Mouse (Mus musculus) forebrain, embryonic 11.5 days (tissue): ENCODE data around the gene Chrnb1. TPM values are rescaled to one million over a fixed set of nuclear protein-coding genes. Genes with fewer than 3 reads are reported as not detected.

ENCODE experiments used
- ATAC-seq: fragments of 200-750 bp; cut with Nextera tagmentation; replicated peaks from 2 replicates; pipeline ENCODE4 v1.8.0; 2017; ENCODE audit warnings: moderate TSS enrichment; ENCODE audit not compliant: low FRiP score
- DNase-seq: peaks from one replicate; pipeline ENCODE4 v3.0.0-alpha.2; 2017; ENCODE audit warnings: low spot score
- H3K27ac ChIP-seq: fragments of 300-500 bp; sonication (generic); 2 replicates; pipeline ENCODE4 v1.5.1; 2014; ENCODE audit warnings: low read depth, low read length
- H3K27me3 ChIP-seq: fragments of 300-500 bp; sonication (generic); 2 replicates; pipeline ENCODE4 v1.6.1; 2014; ENCODE audit warnings: mild to moderate bottlenecking, low read length, mixed read lengths; ENCODE audit not compliant: control insufficient read depth, insufficient read depth
- H3K36me3 ChIP-seq: fragments of 300-500 bp; sonication (generic); 2 replicates; pipeline ENCODE4 v1.6.1; 2014; ENCODE audit warnings: mild to moderate bottlenecking, low read length, moderate library complexity, mixed read lengths; ENCODE audit not compliant: control insufficient read depth, insufficient read depth
- H3K4me1 ChIP-seq: fragments of 300-500 bp; sonication (generic); replicated peaks from 2 replicates; pipeline ENCODE4 v1.6.1; 2014; ENCODE audit warnings: low read length, mixed read lengths; ENCODE audit not compliant: control insufficient read depth, insufficient read depth
- H3K4me2 ChIP-seq: fragments of 300-500 bp; sonication (generic); 2 replicates; pipeline ENCODE4 v1.6.1; 2014; ENCODE audit warnings: low read depth, mild to moderate bottlenecking, low read length, moderate library complexity, mixed read lengths; ENCODE audit not compliant: severe bottlenecking
- H3K4me3 ChIP-seq: fragments of 300-500 bp; sonication (generic); 2 replicates; pipeline ENCODE4 v1.5.1; 2014; ENCODE audit warnings: low read depth, low read length
- H3K9ac ChIP-seq: fragments of 300-500 bp; sonication (generic); 2 replicates; pipeline ENCODE4 v1.6.1; 2014; ENCODE audit warnings: low read length
- H3K9me3 ChIP-seq: fragments of 300-500 bp; sonication (generic); 2 replicates; pipeline ENCODE4 v1.6.1; 2016; ENCODE audit warnings: low read length, mixed read lengths; ENCODE audit not compliant: control insufficient read depth
- WGBS: fragments of 180-500 bp; shearing (Covaris S2); extraction: QIAGEN DNeasy Blood & Tissue Kit; methylation state at CpG from one replicate; pipeline ENCODE4 v1.1.7; 2014; 5-methylcytosine and 5-hydroxymethylcytosine counted together
- polyA plus RNA-seq: library from polyadenylated mRNA; unstranded; fragments of >200 nt; fragmentation: Nextera tagmentation; extraction: Ambion mirVana; gene quantifications from 2 replicates; pipeline ENCODE4 v1.2.1, GENCODE M21; 2014

Gene Chrnb1
- polyA plus RNA-seq, 1 experiment from 2014 or later: 0.73 TPM

DNA sequence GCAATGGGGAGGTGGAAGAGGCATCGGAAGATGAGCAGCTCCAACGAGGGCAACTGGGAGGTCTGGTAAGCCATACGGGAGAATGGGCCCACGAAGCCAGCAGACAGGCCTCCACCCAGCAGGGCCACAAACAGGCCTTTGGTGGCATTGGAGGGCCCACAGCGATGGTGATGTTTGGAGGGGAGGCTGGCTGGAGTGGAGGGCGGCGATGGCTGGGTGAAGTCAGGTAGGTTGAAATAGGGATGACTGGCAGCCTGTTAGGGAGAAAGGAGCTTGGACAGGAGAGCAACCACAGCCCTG lies 34.9 kb downstream of the Chrnb1 start:
- Histone ChIP-seq H3K4me2 (no peak overlapping the region), H3K36me3 (no peaks in the 10 kb centered on the region), H3K9me3 (no peaks in the 10 kb centered on the region), H3K9ac (no peak overlapping the region; the same call in 1 of the 2 replicates), H3K27me3 (no peaks in the 10 kb centered on the region), H3K27ac (no peak overlapping the region), H3K4me3 (no peak overlapping the region), H3K4me1 (peaks cover 17% of the 10 kb centered on the region)
- no peak for ATAC-seq
- 96% methylated on average over 7 of the region's 7 CpGs for WGBS
- DNase-seq: no peak

DNA sequence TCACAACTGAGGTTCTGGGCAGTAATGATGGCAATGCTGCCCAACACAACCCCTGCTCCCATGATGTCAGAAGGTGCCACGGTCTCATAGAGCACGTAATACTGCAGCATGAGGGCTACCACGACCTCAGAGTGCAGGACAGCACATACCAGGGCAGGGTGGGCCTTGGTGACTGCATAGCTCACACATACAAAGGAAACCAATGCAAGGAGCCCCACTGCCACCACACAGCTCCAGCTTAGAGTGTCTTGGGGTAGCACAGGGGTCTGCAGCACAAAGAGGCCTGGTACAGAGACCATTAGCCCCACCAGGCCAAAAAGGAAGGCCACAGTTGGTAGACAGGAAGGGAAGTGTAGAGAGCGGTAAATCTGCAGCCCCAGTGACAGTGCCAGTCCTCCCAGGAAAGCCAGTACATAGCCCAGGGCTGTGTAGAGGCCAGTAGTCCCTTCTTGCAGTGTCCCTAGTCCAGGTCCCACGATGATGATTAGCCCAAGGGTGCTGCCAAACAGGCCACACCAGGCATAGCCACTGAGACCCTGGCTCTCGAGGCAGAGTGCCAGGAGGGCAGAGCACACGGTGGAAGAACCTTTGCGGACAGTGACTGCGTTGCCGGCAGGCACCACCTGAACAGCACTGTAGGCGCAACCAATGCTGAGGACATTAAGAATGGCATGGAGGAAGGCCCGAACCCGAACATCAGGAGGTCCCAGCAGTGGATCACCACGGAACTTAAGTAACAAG lies 35.4 kb downstream of the Chrnb1 start:
- H3K4me3 ChIP-seq: peak overlapping the region; percentile 61
- peak overlapping the region; percentile 65 for H3K4me2 ChIP-seq
- no peaks in the 10 kb centered on the region for H3K27me3 ChIP-seq
- H3K9ac ChIP-seq: peak overlapping the region; percentile 83
- 83% methylated on average over 14 of the region's 14 CpGs for WGBS
- DNase-seq (no peak), ATAC-seq (no peak)
- peak overlapping the region; percentile 99 for H3K27ac ChIP-seq
- no peaks in the 10 kb centered on the region for H3K36me3 ChIP-seq
- peaks cover 17% of the 10 kb centered on the region for H3K4me1 ChIP-seq
- H3K9me3 ChIP-seq: no peaks in the 10 kb centered on the region

DNA sequence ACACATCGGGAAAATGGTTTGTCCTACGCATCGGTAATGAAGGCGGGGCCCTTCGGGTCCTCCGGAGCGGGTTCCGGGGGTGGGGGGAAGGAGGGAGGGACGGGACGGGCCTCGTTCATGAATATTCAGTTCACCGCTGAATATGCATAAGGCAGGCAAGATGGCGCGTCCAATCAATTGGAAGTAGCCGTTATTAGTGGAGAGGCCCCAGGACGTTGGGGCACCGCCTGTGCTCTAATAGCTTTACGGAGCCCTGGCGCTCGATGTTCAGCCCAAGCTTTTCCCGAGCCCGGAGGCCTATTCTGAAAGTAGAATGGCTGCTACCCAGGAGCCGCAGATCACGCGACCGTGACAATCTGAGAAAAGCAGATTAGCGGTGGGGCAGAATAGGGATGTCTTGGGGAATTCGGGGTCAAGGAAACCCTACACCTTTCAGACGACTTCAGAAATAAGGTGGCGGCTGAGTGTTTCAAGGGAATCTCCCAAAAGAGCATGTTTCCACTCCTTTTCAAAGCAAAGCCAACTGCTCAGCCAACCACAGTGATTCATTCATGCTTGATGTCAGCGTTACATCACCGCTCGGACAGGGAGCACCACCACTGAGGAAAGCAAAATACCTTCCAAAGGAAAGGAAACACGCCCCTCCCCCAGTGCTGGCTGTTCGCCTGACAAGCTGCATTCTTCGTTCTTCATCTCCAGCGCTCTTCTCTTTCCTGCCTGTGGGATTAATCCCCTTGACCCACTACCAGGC lies 36.6 kb downstream of the Chrnb1 start:
- DNase-seq (peak; percentile 94), ATAC-seq (peak; percentile 87)
- under 1% methylated on average over 37 of the region's 37 CpGs for WGBS
- Histone ChIP-seq H3K4me3 (peak overlapping the region; percentile 61), H3K36me3 (no peaks in the 10 kb centered on the region), H3K4me1 (peaks cover 17% of the 10 kb centered on the region), H3K27me3 (no peaks in the 10 kb centered on the region), H3K4me2 (peak overlapping the region; percentile 65), H3K9me3 (no peaks in the 10 kb centered on the region), H3K9ac (peak overlapping the region; percentile 83), H3K27ac (peak overlapping the region; percentile 99)

DNA sequence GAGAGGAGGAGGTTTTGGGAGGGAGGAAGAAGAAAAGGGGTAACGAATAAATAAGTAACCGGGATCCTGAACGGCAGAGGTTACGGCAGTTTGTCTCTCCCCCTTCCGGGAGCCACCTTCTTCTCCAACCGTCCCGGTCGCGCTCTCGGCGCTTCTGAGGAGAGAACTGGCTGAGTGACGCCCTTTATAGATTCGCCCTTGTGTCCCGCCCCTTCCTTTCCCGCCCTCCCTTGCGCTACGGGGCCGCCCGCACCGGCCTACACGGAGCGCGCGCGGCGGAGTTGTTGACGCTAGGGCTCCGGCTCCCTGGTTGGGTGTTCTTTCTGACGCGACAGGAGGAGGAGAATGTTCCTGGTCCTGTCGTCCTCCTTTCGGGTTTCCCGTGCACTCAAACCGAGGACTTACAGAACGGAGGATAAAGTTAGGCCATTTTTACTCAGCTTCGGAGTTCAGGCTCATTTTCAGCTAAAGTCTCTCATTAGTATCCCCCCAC lies 37.2 kb downstream of the Chrnb1 start, which contains the start of gene Polr2a:
Gene Polr2a, minus strand, starts transcription at position 160 of the 493 bp plus-strand sequence.
- WGBS: 0% methylated on average over 22 of the region's 36 CpGs
- peak; percentile 99 for DNase-seq
- Histone ChIP-seq H3K27me3 (no peaks in the 10 kb centered on the region), H3K4me1 (peaks cover 17% of the 10 kb centered on the region), H3K9ac (peak within 1 kb of the TSS; percentile 83), H3K4me2 (peak within 1 kb of the TSS; percentile 65), H3K9me3 (no peaks in the 10 kb centered on the region), H3K27ac (peak within 1 kb of the TSS; percentile 99), H3K4me3 (peak within 1 kb of the TSS; percentile 61), H3K36me3 (no peaks in the 10 kb centered on the region)
- peak; percentile 94 for ATAC-seq

DNA sequence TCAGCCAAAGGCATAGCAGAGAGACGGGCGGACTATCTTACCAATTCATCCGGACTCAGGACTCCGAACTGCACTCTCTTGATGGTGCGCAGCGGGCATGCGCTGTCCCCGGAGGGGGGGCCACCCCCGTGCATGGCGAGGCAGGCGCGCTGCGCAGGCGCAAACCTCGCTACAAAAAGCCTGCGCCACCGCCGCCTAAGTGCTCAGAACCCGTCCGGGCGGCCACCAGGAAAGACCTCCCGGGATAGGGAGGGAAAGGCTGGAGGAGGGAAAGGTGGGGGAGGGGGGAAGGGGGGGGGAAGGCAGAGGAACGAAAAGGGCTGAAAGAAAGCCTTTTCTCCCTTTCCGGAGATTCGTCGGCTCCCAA lies 37.7 kb downstream of the Chrnb1 start:
- H3K9me3 ChIP-seq: no peaks in the 10 kb centered on the region
- no peaks in the 10 kb centered on the region for H3K27me3 ChIP-seq
- ATAC-seq (peak; percentile 84), DNase-seq (peak; percentile 96)
- H3K9ac ChIP-seq: peak overlapping the region; percentile 83
- WGBS: under 1% methylated on average over 26 of the region's 26 CpGs
- H3K36me3 ChIP-seq: no peaks in the 10 kb centered on the region
- H3K4me2 ChIP-seq: peak overlapping the region; percentile 65
- peaks cover 17% of the 10 kb centered on the region for H3K4me1 ChIP-seq
- peak overlapping the region; percentile 99 for H3K27ac ChIP-seq
- H3K4me3 ChIP-seq: peak overlapping the region; percentile 61

DNA sequence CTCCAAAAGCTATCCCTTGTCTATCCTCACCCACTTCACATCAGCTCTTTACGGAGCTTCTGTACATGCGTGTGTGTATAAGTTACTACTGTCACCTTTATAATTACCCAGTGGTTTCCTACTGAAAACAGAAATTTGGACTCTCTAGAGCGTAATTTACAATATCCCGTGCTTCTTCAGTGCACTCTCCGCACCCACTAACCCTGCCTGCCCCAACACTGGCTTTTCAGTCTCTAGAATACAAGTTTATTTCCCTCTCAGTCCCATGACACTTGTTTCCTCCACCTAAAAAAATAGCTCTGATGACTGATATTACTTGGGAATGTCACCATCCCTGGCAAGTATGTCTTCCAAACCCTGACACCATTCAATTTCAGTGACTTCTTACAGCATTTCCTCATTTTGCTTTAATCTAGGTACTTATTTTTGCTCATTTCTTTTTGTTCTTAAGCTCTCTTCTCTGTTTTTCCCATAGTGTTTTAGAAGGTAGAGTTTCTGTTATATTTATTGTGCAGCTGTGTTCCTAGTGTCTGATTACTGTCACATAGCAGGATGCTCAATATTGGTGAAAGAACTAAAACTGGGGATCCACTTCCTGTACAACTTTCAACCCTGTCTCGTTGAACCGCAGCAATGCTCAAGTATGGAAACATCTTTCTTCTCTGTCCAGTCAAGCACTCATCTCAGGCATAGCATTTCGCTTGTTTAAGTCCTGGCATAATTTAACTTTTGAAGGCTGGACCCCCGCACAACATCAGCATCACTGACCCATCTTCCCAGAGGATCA lies 38.2 kb downstream of the Chrnb1 start:
- no peaks in the 10 kb centered on the region for H3K27me3 ChIP-seq
- peaks cover 19% of the 10 kb centered on the region for H3K4me1 ChIP-seq
- peak overlapping the region; percentile 65 for H3K4me2 ChIP-seq
- peak overlapping the region; percentile 61 for H3K4me3 ChIP-seq
- ATAC-seq (no peak), DNase-seq (no peak)
- 47% methylated on average over 9 of the region's 9 CpGs for WGBS
- H3K9ac ChIP-seq: peak overlapping the region; percentile 83
- no peaks in the 10 kb centered on the region for H3K9me3 ChIP-seq
- no peaks in the 10 kb centered on the region for H3K36me3 ChIP-seq
- no peak overlapping the region; the same call in 1 of the 2 replicates for H3K27ac ChIP-seq

- ATAC-seq (no peak), DNase-seq (no peak)
- Histone ChIP-seq H3K4me2 (no peak overlapping the region), H3K36me3 (no peaks in the 10 kb centered on the region), H3K9ac (no peak overlapping the region), H3K27ac (no peak overlapping the region), H3K27me3 (no peaks in the 10 kb centered on the region), H3K4me3 (no peak overlapping the region), H3K9me3 (no peaks in the 10 kb centered on the region), H3K4me1 (peaks cover 7% of the 10 kb centered on the region)
- WGBS: 63% methylated on average over 3 of the region's 3 CpGs
Measured at GRCm38 (mm10) chr11:69754701-69755100, 41.0 kb downstream of the Chrnb1 start.

DNA sequence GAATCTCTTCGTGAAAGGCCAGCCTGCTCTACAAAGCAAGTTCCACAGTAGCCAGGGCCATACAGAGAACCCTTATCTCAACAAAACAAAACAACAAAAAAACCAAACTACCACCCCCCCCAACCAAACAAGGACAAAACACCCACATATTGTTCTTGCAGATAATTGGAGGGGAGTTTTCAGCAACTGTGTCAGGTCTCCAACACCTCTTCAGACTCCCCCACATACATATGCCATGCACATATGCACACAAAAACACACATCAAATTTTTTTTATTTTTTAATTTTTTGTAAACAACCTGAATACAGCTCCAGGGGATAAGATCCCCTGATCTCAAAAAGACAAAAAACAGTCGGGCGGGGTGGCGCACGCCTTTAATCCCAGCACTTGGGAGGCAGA lies 41.5 kb downstream of the Chrnb1 start:
- Histone ChIP-seq H3K9ac (no peak overlapping the region), H3K4me3 (no peak overlapping the region), H3K27me3 (no peaks in the 10 kb centered on the region), H3K27ac (no peak overlapping the region), H3K9me3 (no peaks in the 10 kb centered on the region), H3K36me3 (no peaks in the 10 kb centered on the region; the same call in 1 of the 2 replicates), H3K4me2 (no peak overlapping the region), H3K4me1 (peaks cover 7% of the 10 kb centered on the region)
- WGBS: 82% methylated on average over 5 of the region's 5 CpGs
- DNase-seq: no peak
- no peak for ATAC-seq
